In genomic region chr11:33162211-33162997, GRCm38 (mm10) we compare ENCODE assay signal across 7 mouse cellular contexts. TPM values are rescaled to one million over a fixed set of nuclear protein-coding genes. Genes with fewer than 3 reads are reported as not detected.
DNase-seq lines count a peak whose midpoint lies in the region; ATAC-seq and TF ChIP-seq lines count a peak whose summit lies in the region.

No protein-coding gene starts in this region.

- 0 out of 2 replicates have a peak, but pooled peaks cover 2% of the 10 kb centered on the region for H3K4me1 ChIP-seq in small intestine, adult 2 months (ENCODE audit: control insufficient read depth, insufficient read depth, insufficient read length, low read length)

- H3K4me3 ChIP-seq in small intestine, adult 2 months (ENCODE audit: low read depth, low read length), result peak overlapping the region; percentile 91

- peaks cover 19% of the 10 kb centered on the region for H3K36me3 ChIP-seq in small intestine, adult 2 months (ENCODE audit: control insufficient read depth, insufficient read depth, low read length)

- TF ChIP-seq POLR2A in small intestine, adult 2 months (IDR thresholded peaks at IDR 0.05; ENCODE audit: low read depth, low read length), result no peak

- peak overlapping the region; percentile 8; the same call in 1 of the 2 replicates for H3K27ac ChIP-seq in small intestine, adult 2 months (ENCODE audit: insufficient read depth, low read depth, low read length)

- intact Hi-C loops in left cerebral cortex, postnatal 36 days (cut with DNase I), result loop anchor here (2.0 kb wide), 1 partner anchor 34 kb away; no protein-coding TSS in a partner anchor

- 2% methylated on average over 53 of the region's 53 CpGs for WGBS in small intestine, adult 2 months

- no peaks in the 10 kb centered on the region for H3K27me3 ChIP-seq in small intestine, adult 2 months (ENCODE audit: control insufficient read depth, insufficient read depth, low read length)

- peak; percentile 73 for DNase-seq in adipocyte (ENCODE audit: low spot score)
- peak; percentile 64 for DNase-seq in gastrocnemius, postnatal 10 days
- peak; percentile 86 for DNase-seq in induced T-regulatory cell, adult 2 months (ENCODE audit: low read depth)
- DNase-seq in left cerebral cortex, postnatal 36 days (ENCODE audit: low spot score in 2 of 2), result peak; percentile 57 to 63
- peak; percentile 87 for DNase-seq in mesoderm, embryonic 11.5 days (ENCODE audit: low read depth, low spot score)

- peak; percentile 70 for ATAC-seq in common myeloid progenitor, adult 5-6 weeks (replicated peaks; ENCODE audit: low read depth, poor library complexity, severe bottlenecking)

- TF ChIP-seq CTCF in small intestine, adult 2 months (IDR thresholded peaks at IDR 0.05; ENCODE audit: extremely low read depth, insufficient read length, insufficient replicate concordance, low read depth, low read length), result no peak

RNA-seq across cellular contexts. Expression of gene Npm1, which starts 0.6 kb away (rescaled TPM):
- 3,750 and 4,452 TPM in 2 replicates for total RNA-seq in common myeloid progenitor, adult 5-6 weeks (2017)
- 100 to 1,000 TPM; 197 to 218 TPM for total RNA-seq in gastrocnemius, postnatal 10 days (2021)
- total RNA-seq in left cerebral cortex, postnatal 36 days (2021), result 100 to 1,000 TPM; 139 to 148 TPM
- polyA plus RNA-seq in small intestine, adult 2 months (2012; rRNA removed), result 7.1 and 18.2 TPM in 2 replicates

RNA-seq across cellular contexts. Expression of gene Fgf18, which starts 15.2 kb away (rescaled TPM):
- total RNA-seq in common myeloid progenitor, adult 5-6 weeks (2017), result not detected in 2 replicates
- total RNA-seq in gastrocnemius, postnatal 10 days (2021), result 1 to 10 TPM; 7.3 to 9.3 TPM
- 1 to 10 TPM; 2.9 to 3.7 TPM for total RNA-seq in left cerebral cortex, postnatal 36 days (2021)
- polyA plus RNA-seq in small intestine, adult 2 months (2012; rRNA removed), result 0.09 TPM in 1 of 2 replicates, not detected in the other

RNA-seq across cellular contexts. Expression of gene Tlx3, which starts 41.0 kb away (rescaled TPM):
- total RNA-seq in common myeloid progenitor, adult 5-6 weeks (2017), result not detected in 2 replicates
- total RNA-seq in gastrocnemius, postnatal 10 days (2021), result not detected
- not detected for total RNA-seq in left cerebral cortex, postnatal 36 days (2021)
- polyA plus RNA-seq in small intestine, adult 2 months (2012; rRNA removed), result 0.05 TPM in 1 of 2 replicates, not detected in the other

Comparison
In these comparisons a context has a peak if more than half of its experiments do, and no peak if none do; other contexts are left out.
1. Peak in every context shown above with its lines: DNase-seq, ATAC-seq, H3K4me3 ChIP-seq and H3K27ac ChIP-seq.
2. RNA of gene Npm1, which starts 0.6 kb away (total RNA-seq): 3,750 to 4,452 TPM in common myeloid progenitor, adult 5-6 weeks; 197 to 218 TPM in gastrocnemius, postnatal 10 days and 139 to 148 TPM in left cerebral cortex, postnatal 36 days; every median in the first group is over 10 times any median in the second.